Mouse (Mus musculus) mature B cell (primary cell): ENCODE data around the gene Cyth4.

Experiments used
- in situ Hi-C: fragments of 300-500 bp; cut with MboI; formaldehyde crosslinking; loops from 2 replicates; pipeline ENCODE4 v1.14.3; 2019

Cyth4 gene

GRCm38 (mm10) chr15:78596914-78597313 lies at the start of gene Cyth4:
TSS of gene Cyth4 (plus strand) at chr15:78597047.
- in situ Hi-C loops, result no loop called here

GRCm38 (mm10) chr15:78547415-78548335 lies 49.2 kb upstream of the Cyth4 start:
- in situ Hi-C loops, result no loop called here

- in situ Hi-C loops, result no loop called here
Measured at GRCm38 (mm10) chr15:78548336-78548665, 48.5 kb upstream of the Cyth4 start.

GRCm38 (mm10) chr15:78548711-78549110 lies 48.1 kb upstream of the Cyth4 start:
- in situ Hi-C loops, result no loop called here

- in situ Hi-C loops, result no loop called here
Measured at GRCm38 (mm10) chr15:78549189-78549734, 47.6 kb upstream of the Cyth4 start.

- in situ Hi-C loops, result no loop called here
Measured at GRCm38 (mm10) chr15:78554545-78555313, 42.1 kb upstream of the Cyth4 start.

- in situ Hi-C loops, result no loop called here
Measured at GRCm38 (mm10) chr15:78557693-78558535, 38.9 kb upstream of the Cyth4 start.

GRCm38 (mm10) chr15:78559141-78559979 lies 37.5 kb upstream of the Cyth4 start:
- in situ Hi-C loops, result no loop called here

- in situ Hi-C loops, result no loop called here
Measured at GRCm38 (mm10) chr15:78563344-78563743, 33.5 kb upstream of the Cyth4 start.

GRCm38 (mm10) chr15:78563937-78564336 lies 32.9 kb upstream of the Cyth4 start:
- in situ Hi-C loops, result no loop called here

GRCm38 (mm10) chr15:78564764-78565435 lies 31.9 kb upstream of the Cyth4 start:
- in situ Hi-C loops, result no loop called here

- in situ Hi-C loops, result no loop called here
Measured at GRCm38 (mm10) chr15:78567608-78568120, 29.2 kb upstream of the Cyth4 start.

- in situ Hi-C loops, result no loop called here
Measured at GRCm38 (mm10) chr15:78570170-78570569, 26.7 kb upstream of the Cyth4 start.

- in situ Hi-C loops, result no loop called here
Measured at GRCm38 (mm10) chr15:78571554-78572269, 25.1 kb upstream of the Cyth4 start.

GRCm38 (mm10) chr15:78572270-78572600 lies 24.6 kb upstream of the Cyth4 start:
- in situ Hi-C loops, result no loop called here

GRCm38 (mm10) chr15:78572658-78573397 lies 24.0 kb upstream of the Cyth4 start, which contains the start of gene Rac2:
TSS of gene Rac2 (minus strand) at chr15:78572783.
- in situ Hi-C loops, result no loop called here

- in situ Hi-C loops, result no loop called here
Measured at GRCm38 (mm10) chr15:78576284-78576810, 20.5 kb upstream of the Cyth4 start.

- in situ Hi-C loops, result no loop called here
Measured at GRCm38 (mm10) chr15:78583352-78583751, 13.5 kb upstream of the Cyth4 start.
